Mouse (Mus musculus): ENCODE results near the gene Spsb4. TPM values are rescaled to one million over a fixed set of nuclear protein-coding genes. Genes with fewer than 3 reads are reported as not detected.

Gene Spsb4
- total and polyA plus RNA-seq, 3 experiments: not detected

DNA sequence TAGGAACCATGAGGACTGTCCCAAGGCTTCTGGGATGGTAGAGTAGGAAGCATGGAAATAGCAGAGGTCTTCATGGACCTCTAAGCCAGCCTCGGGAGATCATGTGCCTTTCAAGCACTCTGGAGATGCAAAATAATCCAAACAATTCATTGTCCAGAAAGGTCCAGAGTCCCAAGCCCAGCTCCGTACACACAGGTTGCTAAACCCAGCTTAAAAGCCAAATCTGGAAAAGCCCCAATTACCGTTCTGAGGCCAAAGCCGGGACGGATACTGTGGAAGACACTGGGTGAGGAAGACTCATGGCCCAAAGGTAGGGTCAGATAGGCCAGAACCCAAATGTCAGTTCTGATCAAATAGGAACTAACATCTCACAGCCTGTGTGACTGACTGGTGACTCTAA, 36.8 kb downstream of the Spsb4 start:
- H3K4me3 ChIP-seq (ENCODE audit: control insufficient read depth in 1 of 2, insufficient read depth in 1 of 2, low read depth in 2 of 2, low read length in 2 of 2): no peak overlapping the region
- no peak for DNase-seq (ENCODE audit: low read depth, low spot score)
- H3K79me2 ChIP-seq (ENCODE audit: control insufficient read depth, insufficient read depth, low read length, poor library complexity): no peaks in the 10 kb centered on the region
- H3K9ac ChIP-seq (ENCODE audit: control insufficient read depth, low read depth, low read length, poor library complexity, severe bottlenecking): no peak overlapping the region
- no peak for TF ChIP-seq GABPA (IDR thresholded peaks at IDR 0.05; ENCODE audit: low read depth, low read length)
- TF ChIP-seq E2F4 (IDR thresholded peaks at IDR 0.05; ENCODE audit: borderline replicate concordance, low read depth, low read length): no peak
- no peak for TF ChIP-seq ZC3H11A (IDR thresholded peaks at IDR 0.05; ENCODE audit: low read depth, low read length)
- no peak for TF ChIP-seq MYB (IDR thresholded peaks at IDR 0.05; ENCODE audit: low read depth, low read length)
- TF ChIP-seq MAFK (IDR thresholded peaks at IDR 0.05; ENCODE audit: borderline replicate concordance, low read depth, low read length): no peak
- TF ChIP-seq KAT2A (conservative IDR thresholded peaks at IDR 0.05; ENCODE audit: low read depth, low read length): no peak
- no peak for TF ChIP-seq NELFE (IDR thresholded peaks at IDR 0.05; ENCODE audit: low read depth, low read length)
- no peak for TF ChIP-seq GATA1 (IDR thresholded peaks at IDR 0.05; ENCODE audit: low read depth, low read length)
- no peak for TF ChIP-seq ZNF384 (IDR thresholded peaks at IDR 0.05; ENCODE audit: low read depth, low read length)
- no peak for TF ChIP-seq MAX (IDR thresholded peaks at IDR 0.05; ENCODE audit: low read length)
- TF ChIP-seq ELF1 (IDR thresholded peaks at IDR 0.05; ENCODE audit: low read depth, low read length): no peak
- no peak for TF ChIP-seq BHLHE40 (IDR thresholded peaks at IDR 0.05; ENCODE audit: borderline replicate concordance, low read depth, low read length)
- no peak for TF ChIP-seq RCOR1 (IDR thresholded peaks at IDR 0.05; ENCODE audit: low read depth, low read length)
- no peak for TF ChIP-seq HCFC1 (IDR thresholded peaks at IDR 0.05; ENCODE audit: low read depth, low read length)
- no peak for TF ChIP-seq ZKSCAN1 (IDR thresholded peaks at IDR 0.05; ENCODE audit: low read depth, low read length)
- H3K27me3 ChIP-seq (ENCODE audit: control insufficient read depth in 1 of 2, insufficient read depth in 2 of 2, low read length in 2 of 2): no peaks in the 10 kb centered on the region
- H3K27ac ChIP-seq (ENCODE audit: control insufficient read depth, low read depth, low read length): no peak overlapping the region
- H3K9me3 ChIP-seq (replicated peaks; ENCODE audit: insufficient read depth, low read length): no peaks in the 10 kb centered on the region
- no peaks in the 10 kb centered on the region for H3K36me3 ChIP-seq (ENCODE audit: control insufficient read depth in 1 of 2, insufficient read depth in 2 of 2, low read length in 2 of 2)
- H3K4me1 ChIP-seq (ENCODE audit: control insufficient read depth in 1 of 2, insufficient read depth in 2 of 2, low read length in 2 of 2): no peaks in the 10 kb centered on the region

DNA sequence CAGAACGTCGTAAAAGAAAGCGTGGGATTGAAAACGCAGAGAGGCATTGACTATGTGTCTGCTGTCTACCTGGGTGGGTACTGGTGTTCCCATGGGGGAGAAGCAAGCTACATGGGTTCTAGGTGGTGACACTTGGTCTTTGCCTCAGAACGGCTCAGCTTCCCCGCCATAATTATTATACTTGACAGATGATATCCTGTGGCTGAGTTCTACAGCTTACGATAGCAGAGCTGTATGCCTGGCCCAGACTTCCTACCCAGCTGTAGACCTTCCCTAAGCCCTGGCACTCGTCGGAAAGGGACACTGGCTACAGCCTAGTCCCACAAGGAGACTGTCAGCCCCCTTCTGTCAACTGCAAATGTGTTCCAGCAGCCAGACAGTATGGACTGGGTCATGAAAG, 37.5 kb downstream of the Spsb4 start:
- Histone ChIP-seq H3K9ac (ENCODE audit: control insufficient read depth, low read depth, low read length, poor library complexity, severe bottlenecking) (no peak overlapping the region), H3K4me3 (ENCODE audit: control insufficient read depth in 1 of 2, insufficient read depth in 1 of 2, low read depth in 2 of 2, low read length in 2 of 2) (no peak overlapping the region), H3K79me2 (ENCODE audit: control insufficient read depth, insufficient read depth, low read length, poor library complexity) (no peaks in the 10 kb centered on the region), H3K36me3 (ENCODE audit: control insufficient read depth in 1 of 2, insufficient read depth in 2 of 2, low read length in 2 of 2) (no peaks in the 10 kb centered on the region), H3K27me3 (ENCODE audit: control insufficient read depth in 1 of 2, insufficient read depth in 2 of 2, low read length in 2 of 2) (no peaks in the 10 kb centered on the region), H3K9me3 (replicated peaks; ENCODE audit: insufficient read depth, low read length) (no peaks in the 10 kb centered on the region), H3K4me1 (ENCODE audit: control insufficient read depth in 1 of 2, insufficient read depth in 2 of 2, low read length in 2 of 2) (no peaks in the 10 kb centered on the region), H3K27ac (ENCODE audit: control insufficient read depth, low read depth, low read length) (no peak overlapping the region)
- DNase-seq (ENCODE audit: low read depth, low spot score): no peak
- TF ChIP-seq JUND (IDR thresholded peaks at IDR 0.05; ENCODE audit: low read depth, low read length) (no peak), HCFC1 (IDR thresholded peaks at IDR 0.05; ENCODE audit: low read depth, low read length) (no peak), CHD2 (IDR thresholded peaks at IDR 0.05; ENCODE audit: low read length) (no peak), MAZ (IDR thresholded peaks at IDR 0.05; ENCODE audit: low read depth, low read length) (no peak), KAT2A (conservative IDR thresholded peaks at IDR 0.05; ENCODE audit: low read depth, low read length) (no peak), GATA1 (IDR thresholded peaks at IDR 0.05; ENCODE audit: low read depth, low read length) (no peak)

Measured in MEL (cell line).